Mouse (Mus musculus) forebrain, embryonic 10.5 days (tissue): ENCODE measurements around the gene Crnkl1. TPM values are rescaled to one million over a fixed set of nuclear protein-coding genes. Genes with fewer than 3 reads are reported as not detected.
A peak's percentile ranks its signal among the peaks of the same experiment; 100 is the strongest.
"Not testable (repeated sequence)": the region's sequence is repeated elsewhere in the genome, so short reads cannot be mapped to it uniquely, and the experiment has no call there.

ENCODE experiments used
- DNase-seq: peaks from one replicate; pipeline ENCODE4 v3.0.0-alpha.2; 2017; ENCODE audit warnings: low spot score; ENCODE audit errors: extremely low spot score
- H3K27ac ChIP-seq: fragments of 300-500 bp; sonication (generic); 2 replicates; pipeline ENCODE4 v1.5.1; 2016; ENCODE audit warnings: mild to moderate bottlenecking
- H3K27me3 ChIP-seq: fragments of 300-500 bp; sonication (generic); 2 replicates; pipeline ENCODE4 v1.6.1; 2016; ENCODE audit warnings: mild to moderate bottlenecking; ENCODE audit not compliant: poor library complexity, severe bottlenecking
- H3K36me3 ChIP-seq: fragments of 300-500 bp; sonication (generic); replicated peaks from 2 replicates; pipeline ENCODE4 v1.6.1; 2016; ENCODE audit warnings: mild to moderate bottlenecking, moderate library complexity
- H3K4me1 ChIP-seq: fragments of 300-500 bp; sonication (generic); 2 replicates; pipeline ENCODE4 v1.6.1; 2016
- H3K4me3 ChIP-seq: fragments of 300-500 bp; sonication (generic); 2 replicates; pipeline ENCODE4 v1.5.1; 2016; ENCODE audit warnings: mild to moderate bottlenecking, moderate library complexity
- H3K9me3 ChIP-seq: fragments of 300-500 bp; sonication (generic); 2 replicates; pipeline ENCODE4 v1.6.1; 2016; ENCODE audit warnings: mild to moderate bottlenecking, moderate library complexity
- WGBS: fragments of 180-500 bp; shearing (Covaris S2); methylation state at CpG from one replicate; pipeline ENCODE4 v1.1.7; 2016; 5-methylcytosine and 5-hydroxymethylcytosine counted together
- polyA plus RNA-seq: library from polyadenylated mRNA; unstranded; fragments of >200 nt; fragmentation: Nextera tagmentation; extraction: Ambion mirVana; gene quantifications from 2 replicates; pipeline ENCODE4 v1.2.1, GENCODE M21; 2016

Crnkl1 gene
- polyA plus RNA-seq, 1 experiment from 2014 or later = 38.2 TPM

DNA sequence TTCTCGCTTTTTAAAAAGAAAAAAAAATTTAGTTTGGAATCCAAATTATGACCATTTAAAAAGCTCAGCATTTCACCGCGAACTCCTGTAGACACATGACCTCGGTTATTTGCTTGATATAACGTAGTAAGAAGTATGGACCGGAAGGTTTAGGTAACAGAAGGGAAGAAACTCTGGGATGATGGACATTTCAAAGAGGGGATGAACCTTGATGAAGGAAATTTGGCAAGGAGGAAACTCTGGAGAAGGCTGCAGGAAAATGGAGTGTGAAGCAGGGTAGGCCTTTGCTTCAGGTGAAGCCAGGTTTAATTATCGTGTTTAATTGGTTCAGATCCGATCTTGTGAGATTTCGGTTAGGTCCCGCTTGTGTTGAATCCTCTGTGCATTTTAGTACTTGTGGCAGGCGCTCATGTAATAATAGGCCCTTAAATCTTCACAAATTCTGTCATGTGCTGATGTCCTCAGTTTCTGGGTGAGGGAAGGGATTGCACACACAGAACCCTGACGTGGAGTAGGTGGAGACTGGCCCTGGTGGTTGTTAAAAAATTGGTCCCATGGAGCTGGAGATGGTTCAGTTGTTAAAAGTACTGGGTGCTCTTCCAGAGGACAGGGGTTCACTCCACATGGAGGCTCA is 30.7 kb downstream of the Crnkl1 start:
- H3K27me3 ChIP-seq = no peaks in the 10 kb centered on the region
- peaks cover 29% of the 10 kb centered on the region for H3K36me3 ChIP-seq
- peak overlapping the region; percentile 93 for H3K27ac ChIP-seq
- H3K4me3 ChIP-seq = peak overlapping the region; percentile 79
- no peak for DNase-seq
- WGBS = 41% methylated on average over 12 of the region's 12 CpGs
- H3K4me1 ChIP-seq = peaks cover 25% of the 10 kb centered on the region
- H3K9me3 ChIP-seq = no peaks in the 10 kb centered on the region

DNA sequence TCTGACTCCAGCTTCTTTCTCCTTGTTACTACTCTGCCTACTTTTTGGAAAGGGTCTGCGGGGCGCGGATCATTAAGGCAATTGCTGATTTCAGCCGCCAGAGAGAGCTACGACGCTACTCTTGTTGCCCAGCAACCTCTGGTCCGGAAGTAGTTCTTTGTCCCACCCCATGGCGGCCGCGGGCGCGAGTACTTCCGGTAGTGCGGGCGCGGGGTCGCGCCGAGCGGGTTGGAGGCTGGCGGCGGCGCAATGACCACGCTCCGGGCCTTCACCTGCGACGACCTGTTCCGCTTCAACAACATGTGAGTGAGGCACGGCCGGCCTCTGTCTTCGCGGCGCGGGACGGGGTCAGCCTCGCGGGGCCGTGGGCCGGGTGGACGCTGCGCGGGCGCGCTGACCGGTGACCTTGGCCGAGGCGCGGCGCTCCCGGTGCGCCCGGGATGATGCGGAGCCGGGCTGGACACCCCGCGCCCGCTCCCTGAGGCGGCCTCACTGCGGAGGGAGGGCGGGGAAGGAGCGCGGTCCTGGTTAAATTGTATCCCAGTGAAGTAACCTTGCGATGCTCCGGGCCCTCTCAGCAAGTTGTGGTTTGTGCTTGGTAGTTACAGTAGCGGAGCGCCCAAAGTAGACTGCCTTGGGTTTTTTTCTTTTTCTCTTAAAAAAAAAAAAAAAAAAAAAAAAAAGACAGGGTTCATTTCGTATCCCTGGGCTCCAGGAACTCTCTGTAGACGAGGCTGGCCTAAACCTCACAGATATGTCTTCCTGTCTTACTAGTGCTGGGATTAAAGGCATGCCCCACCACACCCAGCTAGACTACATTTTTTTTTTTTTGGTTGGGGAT is 31.5 kb downstream of the Crnkl1 start:
- under 1% methylated on average over 68 of the region's 68 CpGs for WGBS
- Histone ChIP-seq H3K4me3 (peak overlapping the region; percentile 79), H3K27me3 (no peaks in the 10 kb centered on the region), H3K4me1 (peaks cover 25% of the 10 kb centered on the region), H3K27ac (peak overlapping the region; percentile 93), H3K9me3 (no peaks in the 10 kb centered on the region), H3K36me3 (peaks cover 23% of the 10 kb centered on the region)
- peak; percentile 91 for DNase-seq

DNA sequence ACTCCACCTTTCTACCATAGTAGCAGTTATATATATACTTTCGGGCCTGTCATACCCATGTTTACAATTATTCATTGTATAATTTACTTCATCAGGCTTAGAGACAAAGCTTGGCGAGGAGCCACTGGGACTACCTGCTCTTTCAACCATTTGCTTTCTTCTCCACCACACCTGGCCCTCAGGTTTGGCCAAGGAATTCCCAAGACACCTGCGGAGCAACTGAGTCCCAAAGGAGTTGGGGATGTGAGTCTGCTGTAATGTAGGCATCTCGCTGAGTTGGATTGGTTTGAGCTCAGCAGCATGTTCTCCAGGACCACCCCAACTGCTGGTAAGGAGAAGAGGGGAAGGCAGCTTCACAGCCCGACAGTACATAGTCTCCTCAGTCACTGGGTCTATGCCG is 33.0 kb downstream of the Crnkl1 start, which contains the start of gene Naa20:
Naa20 (plus strand) TSS at position 239 of the 400 bp plus-strand sequence.
- Histone ChIP-seq H3K4me1 (peaks cover 25% of the 10 kb centered on the region), H3K9me3 (no peaks in the 10 kb centered on the region), H3K4me3 (peak within 1 kb of the TSS; percentile 79), H3K36me3 (peaks cover 11% of the 10 kb centered on the region), H3K27me3 (no peaks in the 10 kb centered on the region), H3K27ac (peak within 1 kb of the TSS; percentile 93)
- no peak for DNase-seq
- WGBS = 87% methylated on average over 6 of the region's 6 CpGs

DNA sequence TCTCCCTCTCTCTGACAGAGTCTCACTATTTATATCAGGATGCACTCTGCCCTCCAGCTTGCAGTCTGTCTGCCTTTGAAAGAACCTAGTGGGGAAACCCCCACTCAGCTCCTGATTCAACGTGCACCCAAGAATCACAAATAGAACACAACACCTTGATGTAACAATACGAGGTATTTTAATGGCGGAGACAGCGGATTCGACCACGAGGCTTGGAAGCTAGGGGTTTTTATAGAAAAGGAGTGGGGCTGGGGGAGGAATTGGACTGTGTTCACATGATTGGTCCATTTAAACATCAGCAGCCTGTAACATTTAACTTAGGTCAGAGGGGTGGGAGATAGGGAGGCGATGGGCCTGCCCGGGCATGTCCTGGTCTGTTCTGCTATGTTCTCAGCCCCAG is 34.5 kb downstream of the Crnkl1 start:
- H3K4me3 ChIP-seq, H3K27ac ChIP-seq, H3K27me3 ChIP-seq, DNase-seq, H3K36me3 ChIP-seq, H3K9me3 ChIP-seq: not testable (repeated sequence)
- WGBS = 80% methylated on average over 8 of the region's 8 CpGs
- peaks cover 24% of the 10 kb centered on the region for H3K4me1 ChIP-seq

DNA sequence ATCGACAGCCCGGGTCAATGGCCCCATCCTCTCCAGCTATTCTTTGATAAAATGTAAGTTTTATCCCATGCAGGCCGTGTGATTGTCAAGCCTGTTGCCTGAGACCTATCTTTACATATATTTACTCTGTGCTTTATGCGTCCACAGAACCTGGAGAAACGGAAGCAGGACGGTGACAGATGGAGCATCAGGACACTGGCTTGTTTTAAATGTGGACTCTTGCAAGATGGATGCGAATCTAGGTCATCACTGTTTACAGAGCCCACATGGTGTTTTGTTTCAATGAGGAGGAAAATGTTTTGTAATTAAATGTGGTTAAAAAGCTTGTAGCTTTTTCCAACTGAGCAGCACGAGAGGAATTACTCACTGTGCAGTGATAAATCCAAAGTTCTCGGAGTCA is 36.7 kb downstream of the Crnkl1 start:
- 89% methylated on average over 9 of the region's 9 CpGs for WGBS
- no peaks in the 10 kb centered on the region for H3K27me3 ChIP-seq

DNA sequence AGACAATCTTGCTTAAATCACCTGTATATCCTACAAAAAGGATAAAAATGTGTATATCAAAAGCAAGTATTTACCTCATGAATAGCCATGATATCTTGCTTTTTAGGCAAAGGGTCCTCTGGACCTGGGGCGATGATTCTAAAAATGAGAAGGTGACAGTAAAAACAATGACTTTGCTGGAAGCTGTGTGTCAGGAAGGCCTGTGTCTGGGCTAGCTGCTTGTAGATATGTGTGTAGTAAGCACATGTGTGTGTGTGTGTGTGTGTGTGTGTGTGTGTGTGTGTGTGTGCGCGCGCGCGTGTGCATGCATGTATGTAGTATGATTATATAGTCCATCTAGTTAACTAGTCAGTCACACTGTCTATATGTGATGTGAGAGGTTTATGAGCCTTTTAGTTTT is 41.1 kb downstream of the Crnkl1 start:
- no peaks in the 10 kb centered on the region for H3K36me3 ChIP-seq
- DNase-seq = no peak

More for the DNA sequence above, 36.7 kb downstream of the Crnkl1 start:
- Histone ChIP-seq H3K4me3 (no peak overlapping the region), H3K9me3 (no peaks in the 10 kb centered on the region), H3K4me1 (peaks cover 8% of the 10 kb centered on the region), H3K36me3 (no peaks in the 10 kb centered on the region), H3K27ac (no peak overlapping the region)
- DNase-seq = no peak

DNA sequence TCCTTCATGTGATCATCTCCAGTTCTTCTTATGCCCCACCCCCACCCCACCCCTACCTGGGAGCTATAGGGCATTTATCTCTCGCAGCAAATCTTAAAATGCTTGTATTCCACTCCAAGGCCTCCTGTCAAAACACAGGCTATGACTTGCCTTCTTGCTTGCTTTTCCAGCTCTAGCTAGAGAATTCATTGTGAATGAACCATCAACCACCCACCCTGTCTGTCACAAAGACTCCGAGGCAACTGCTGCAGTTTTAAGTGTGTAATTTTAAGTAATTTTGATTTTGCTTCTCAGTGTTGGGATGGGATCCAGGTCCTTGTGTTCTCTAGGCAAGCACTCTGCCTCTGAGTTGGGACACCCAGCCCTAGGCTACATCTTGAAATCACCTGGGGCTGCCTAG is 44.2 kb downstream of the Crnkl1 start:
- Histone ChIP-seq H3K4me3 (no peak overlapping the region), H3K27me3 (no peaks in the 10 kb centered on the region), H3K36me3 (0 out of 2 replicates have a peak, but pooled peaks cover 5% of the 10 kb centered on the region), H3K27ac (no peak overlapping the region), H3K4me1 (no peaks in the 10 kb centered on the region), H3K9me3 (no peaks in the 10 kb centered on the region)
- no peak for DNase-seq
- 92% methylated on average over 2 of the region's 2 CpGs for WGBS

More for the DNA sequence above, 41.1 kb downstream of the Crnkl1 start:
- Histone ChIP-seq H3K27me3 (no peaks in the 10 kb centered on the region), H3K9me3 (no peaks in the 10 kb centered on the region), H3K27ac (no peak overlapping the region), H3K4me3 (no peak overlapping the region), H3K4me1 (no peaks in the 10 kb centered on the region)
- 98% methylated on average over 6 of the region's 6 CpGs for WGBS

DNA sequence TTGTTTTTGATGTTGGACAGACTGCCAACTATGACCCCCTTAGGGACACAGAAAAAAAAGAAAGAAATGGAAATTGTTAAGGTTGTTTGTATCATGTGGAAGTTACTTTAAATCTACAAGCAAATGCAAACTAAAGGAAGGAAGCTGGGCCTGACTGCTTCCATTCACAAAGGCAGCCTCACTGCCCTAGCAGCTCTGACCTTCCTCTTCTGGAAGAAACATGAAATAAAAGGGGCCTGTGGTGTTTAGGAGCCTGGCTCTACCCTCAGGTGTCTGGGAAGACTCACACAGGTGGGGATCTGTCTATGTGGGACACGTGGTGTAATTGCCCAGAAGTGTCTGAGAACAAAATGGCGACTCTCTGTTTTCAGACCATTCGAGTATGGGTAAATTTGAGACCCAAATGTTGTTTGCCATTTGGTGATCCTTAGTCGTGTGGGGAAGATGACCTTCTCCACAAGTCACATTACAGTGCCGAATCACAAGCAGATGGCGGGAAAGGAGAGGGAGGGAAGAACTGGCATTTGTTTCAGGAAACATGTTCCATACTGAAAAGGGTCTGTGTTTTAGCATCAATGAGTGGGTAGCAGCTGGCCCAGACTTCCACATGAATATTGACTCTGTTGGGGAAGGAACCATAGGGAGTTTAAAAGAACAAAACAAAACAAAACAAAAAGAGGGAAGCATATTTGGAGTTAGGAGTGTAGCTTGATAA is 45.9 kb downstream of the Crnkl1 start:
- 0 out of 2 replicates have a peak, but pooled peaks cover 8% of the 10 kb centered on the region for H3K36me3 ChIP-seq
- H3K4me3 ChIP-seq = no peak overlapping the region
- no peak for DNase-seq
- H3K27ac ChIP-seq = no peak overlapping the region
- no peaks in the 10 kb centered on the region for H3K27me3 ChIP-seq
- H3K9me3 ChIP-seq = no peaks in the 10 kb centered on the region
- H3K4me1 ChIP-seq = peaks cover 16% of the 10 kb centered on the region
- 76% methylated on average over 6 of the region's 6 CpGs for WGBS

DNA sequence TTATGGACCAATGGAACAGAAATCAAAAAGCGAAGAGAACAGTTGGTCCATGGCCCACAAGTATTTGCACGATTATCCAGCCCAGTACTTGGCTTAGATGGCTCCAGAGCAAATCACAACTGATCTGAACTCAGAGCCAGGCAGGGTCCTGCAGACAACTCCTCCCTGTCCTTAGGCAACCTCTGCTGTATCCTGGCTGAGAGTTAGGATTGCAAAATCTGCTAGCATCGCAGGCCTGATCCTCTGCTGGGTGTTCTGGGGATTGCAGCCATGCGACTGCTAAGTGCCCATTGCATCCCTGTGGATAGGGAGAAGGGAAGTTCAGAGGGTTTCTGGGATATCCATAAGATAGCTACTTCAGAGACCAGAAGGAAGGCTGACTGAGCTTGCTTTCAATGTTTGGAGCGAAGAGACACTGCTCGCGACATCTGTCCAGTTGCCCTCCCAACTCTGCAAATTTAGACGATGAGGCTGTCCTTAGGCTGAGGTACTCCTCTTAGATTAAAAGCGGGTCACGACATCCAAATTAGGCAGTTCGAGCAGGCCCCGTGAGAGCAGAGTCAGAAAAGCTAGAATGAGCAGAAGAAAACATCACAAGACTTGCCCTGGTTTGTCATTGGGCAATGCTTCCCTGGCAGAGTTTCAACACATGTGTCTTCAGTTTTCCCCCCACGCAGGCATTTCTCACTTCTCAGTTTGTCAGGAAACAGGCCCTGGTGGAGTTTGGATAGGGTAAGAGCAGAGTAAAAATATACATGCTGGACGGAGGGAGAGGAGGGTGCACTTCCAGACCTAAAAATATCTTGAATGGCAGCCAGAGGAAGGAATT is 46.7 kb downstream of the Crnkl1 start:
- Histone ChIP-seq H3K27ac (no peak overlapping the region), H3K36me3 (0 out of 2 replicates have a peak, but pooled peaks cover 8% of the 10 kb centered on the region), H3K4me3 (no peak overlapping the region), H3K9me3 (no peaks in the 10 kb centered on the region), H3K4me1 (peaks cover 24% of the 10 kb centered on the region), H3K27me3 (no peaks in the 10 kb centered on the region)
- DNase-seq = no peak
- 72% methylated on average over 14 of the region's 14 CpGs for WGBS

DNA sequence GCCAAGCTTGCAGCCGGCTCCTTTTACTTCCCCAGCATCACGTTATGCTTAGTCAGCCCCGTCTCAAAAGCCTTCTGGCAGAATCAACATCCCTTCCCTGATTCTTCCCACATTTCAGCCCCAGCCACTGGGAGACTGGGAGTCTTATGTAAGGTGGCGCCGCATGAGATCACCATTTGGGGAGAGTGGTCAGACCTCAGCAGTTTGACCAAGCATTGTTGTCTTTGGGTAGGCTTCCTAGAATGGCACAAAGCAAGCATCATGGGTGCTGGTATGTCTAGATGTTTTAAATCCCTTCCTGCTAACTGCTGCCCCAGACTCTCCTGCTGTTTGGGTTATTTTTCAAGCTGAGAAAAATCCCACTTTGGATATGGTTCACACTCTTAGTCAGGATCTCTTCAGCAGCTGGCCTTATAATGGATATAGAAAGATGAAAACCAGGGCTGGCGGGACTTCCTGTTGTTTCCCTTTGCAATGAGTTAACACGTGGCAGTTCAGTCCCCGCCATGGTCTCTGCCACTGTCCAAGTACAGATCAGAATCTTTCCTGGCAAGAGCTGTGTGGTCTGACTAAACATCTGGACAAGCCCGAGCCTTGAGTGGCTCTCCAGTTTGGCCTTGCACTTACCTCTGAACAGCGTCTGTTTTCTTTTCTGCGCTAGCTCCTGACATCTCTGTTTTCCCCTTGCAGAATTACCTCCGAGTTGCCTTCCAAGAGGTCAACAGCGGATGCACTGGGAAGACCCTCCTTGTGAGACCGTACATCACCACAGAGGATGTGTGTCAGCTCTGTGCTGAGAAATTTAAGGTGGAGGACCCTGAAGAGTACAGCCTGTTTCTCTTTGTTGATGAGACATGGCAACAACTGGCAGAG is 49.7 kb downstream of the Crnkl1 start:
- no peak for DNase-seq
- Histone ChIP-seq H3K27me3 (no peaks in the 10 kb centered on the region), H3K27ac (peak overlapping the region; percentile 79), H3K9me3 (no peaks in the 10 kb centered on the region), H3K4me3 (no peak overlapping the region), H3K4me1 (peaks cover 25% of the 10 kb centered on the region), H3K36me3 (peaks cover 15% of the 10 kb centered on the region)
- WGBS = 79% methylated on average over 14 of the region's 14 CpGs

DNA sequence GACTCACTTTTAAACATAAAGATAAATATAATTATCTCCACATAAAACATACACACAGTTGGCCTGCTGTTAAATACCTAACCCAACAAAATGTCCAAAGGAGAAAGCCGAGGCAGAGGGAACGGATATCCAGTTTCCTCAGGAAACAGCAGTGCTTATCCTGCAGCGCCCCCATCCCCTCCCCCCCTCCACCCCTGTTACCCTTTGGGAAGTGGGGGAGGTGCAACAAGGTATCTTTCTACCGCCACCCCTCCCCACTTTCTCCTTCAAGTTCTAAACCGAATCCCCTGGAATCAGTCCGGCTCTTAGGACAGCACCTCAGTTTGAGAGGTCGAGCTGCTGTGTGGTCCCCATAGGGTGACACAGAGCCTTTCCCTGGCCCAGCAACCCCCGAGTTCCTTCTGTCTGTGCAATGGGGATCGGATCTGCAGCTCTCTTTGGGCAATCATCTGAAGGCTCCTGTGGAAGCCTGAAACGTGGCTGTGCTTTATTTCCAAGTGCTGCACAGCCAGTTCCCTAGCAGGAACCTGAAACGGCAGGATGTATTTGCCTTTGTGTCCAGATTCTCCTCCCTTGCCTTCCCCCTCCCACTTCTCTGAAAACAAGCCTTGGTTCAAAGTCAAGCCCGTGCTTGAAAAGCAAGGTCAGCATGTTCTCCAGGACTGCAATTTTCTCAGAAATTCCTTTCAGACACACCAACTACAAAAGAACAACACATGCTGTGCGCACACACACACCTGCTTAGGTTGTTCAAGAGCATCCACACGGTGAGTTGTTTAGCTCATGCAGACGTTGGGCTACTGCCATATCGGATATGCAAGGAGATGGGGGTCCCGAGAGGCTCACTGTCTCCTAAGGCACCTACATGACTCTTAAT is 50.5 kb downstream of the Crnkl1 start:
- no peak overlapping the region for H3K4me3 ChIP-seq
- H3K9me3 ChIP-seq = no peaks in the 10 kb centered on the region
- WGBS = 41% methylated on average over 17 of the region's 17 CpGs
- H3K27me3 ChIP-seq = no peaks in the 10 kb centered on the region
- H3K36me3 ChIP-seq = peaks cover 19% of the 10 kb centered on the region
- DNase-seq = no peak
- H3K4me1 ChIP-seq = peaks cover 25% of the 10 kb centered on the region
- H3K27ac ChIP-seq = peak overlapping the region; percentile 79
